Mouse (Mus musculus): Measurements from ENCODE around the gene Patz1. TPM values are rescaled to one million over a fixed set of nuclear protein-coding genes. Genes with fewer than 3 reads are reported as not detected.
A peak's percentile ranks its signal among the peaks of the same experiment; 100 is the strongest.

Gene Patz1
- polyA plus RNA-seq, 1 experiment from 2014 or later, result 51.1 TPM

DNA sequence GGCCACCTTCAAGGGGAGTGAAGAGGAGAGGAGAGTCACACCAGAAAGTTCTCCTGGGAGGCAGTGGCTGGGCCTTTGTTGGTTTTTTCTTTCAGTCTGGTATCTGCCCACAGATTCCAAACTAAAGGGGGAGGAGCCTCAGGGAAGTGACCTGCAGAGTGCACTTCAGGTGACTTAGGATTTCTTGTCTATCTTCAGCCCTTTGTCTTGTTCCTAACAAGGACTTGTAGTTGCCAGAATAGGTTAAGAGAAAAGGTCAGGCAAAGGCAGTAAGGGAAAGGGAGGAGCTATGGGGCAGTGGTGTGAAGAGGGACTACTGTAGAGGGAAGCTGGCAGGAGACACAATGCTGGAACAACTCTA, 59.1 kb downstream of the Patz1 start:
- ATAC-seq (ENCODE audit: insufficient number of reproducible peaks, insufficient read depth, low FRiP score, low read depth), result no peak
- Histone ChIP-seq H3K4me1 (ENCODE audit: control insufficient read depth, insufficient read depth, low read length) (peaks cover 13% of the 10 kb centered on the region), H3K27ac (ENCODE audit: low read length) (peak overlapping the region; percentile 17; the same call in 1 of the 2 replicates), H3K4me2 (replicated peaks; ENCODE audit: low read depth, low read length) (no peak overlapping the region), H3K9me3 (ENCODE audit: control insufficient read depth, low read depth, low read length) (no peaks in the 10 kb centered on the region), H3K36me3 (ENCODE audit: control insufficient read depth, insufficient read depth, low read length) (peaks cover 56% of the 10 kb centered on the region), H3K27me3 (ENCODE audit: control insufficient read depth, insufficient read depth, low read length) (no peaks in the 10 kb centered on the region), H3K9ac (replicated peaks; ENCODE audit: low read depth, low read length) (no peak overlapping the region), H3K4me3 (ENCODE audit: low read depth, low read length) (no peak overlapping the region)

DNA sequence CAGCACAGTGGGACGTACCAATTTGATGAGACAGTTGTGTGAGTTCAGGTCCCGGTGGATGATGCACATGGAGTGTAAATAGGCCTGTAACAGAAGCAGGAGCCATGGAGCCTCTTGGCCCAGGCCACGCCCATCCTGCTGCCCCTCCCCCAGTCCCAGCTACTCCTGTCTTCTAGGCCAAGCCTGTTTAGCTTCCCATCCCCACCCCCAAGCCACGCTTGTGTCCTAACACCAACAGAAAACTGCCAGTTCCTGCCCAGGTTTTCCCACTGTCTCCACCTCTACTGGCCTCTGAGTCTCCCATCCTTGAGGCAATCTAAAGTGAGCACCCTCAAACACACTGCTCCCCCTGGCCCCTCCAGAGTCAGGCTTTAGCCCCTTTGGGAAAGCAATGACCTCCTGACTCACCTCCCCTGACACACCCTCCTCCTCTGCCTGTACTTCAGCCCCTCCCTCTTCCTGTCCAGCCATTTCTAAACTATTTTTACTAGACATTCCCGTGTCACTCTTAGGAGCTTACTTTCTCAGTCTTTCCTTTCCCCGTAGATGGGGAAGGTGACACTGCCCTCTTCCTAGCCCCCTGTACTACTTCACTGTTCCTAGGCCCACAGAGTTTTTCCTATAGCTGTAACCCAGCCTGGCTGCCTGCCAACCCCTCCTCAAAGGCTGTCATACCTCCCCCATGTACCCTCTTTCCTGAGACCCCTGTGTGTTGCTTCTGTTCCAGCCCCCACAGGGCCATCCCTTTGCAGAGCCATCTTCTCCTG, 60.1 kb downstream of the Patz1 start:
- Histone ChIP-seq H3K27me3 (ENCODE audit: control insufficient read depth, insufficient read depth, low read length) (no peaks in the 10 kb centered on the region), H3K36me3 (ENCODE audit: control insufficient read depth, insufficient read depth, low read length) (peaks cover 55% of the 10 kb centered on the region), H3K4me3 (ENCODE audit: low read depth, low read length) (no peak overlapping the region), H3K4me1 (ENCODE audit: control insufficient read depth, insufficient read depth, low read length) (peaks cover 13% of the 10 kb centered on the region), H3K9ac (replicated peaks; ENCODE audit: low read depth, low read length) (no peak overlapping the region), H3K9me3 (ENCODE audit: control insufficient read depth, low read depth, low read length) (no peaks in the 10 kb centered on the region), H3K4me2 (replicated peaks; ENCODE audit: low read depth, low read length) (no peak overlapping the region), H3K27ac (ENCODE audit: low read length) (peak overlapping the region; percentile 17; the same call in 1 of the 2 replicates)
- ATAC-seq (ENCODE audit: insufficient number of reproducible peaks, insufficient read depth, low FRiP score, low read depth), result peak; percentile 38; the same call in 1 of the 2 replicates
- WGBS, result 25% methylated on average over 6 of the region's 6 CpGs

DNA sequence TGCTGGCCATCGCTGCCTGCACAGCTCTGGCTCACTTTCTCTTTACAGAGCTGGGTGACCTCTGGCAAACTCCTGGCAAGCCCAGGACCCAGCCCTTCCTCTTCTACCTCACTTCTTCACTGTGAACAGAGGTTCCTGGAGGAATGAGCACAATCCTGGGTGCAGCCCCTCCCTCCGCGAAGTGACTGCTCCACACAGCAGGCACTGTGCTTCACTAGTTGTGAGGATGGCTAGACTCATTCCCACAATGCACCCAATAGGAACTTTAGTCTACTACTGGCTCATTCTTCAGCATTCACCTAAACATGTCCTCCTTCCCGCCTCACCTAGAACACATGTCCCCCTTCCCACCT, 60.6 kb downstream of the Patz1 start:
- Histone ChIP-seq H3K9ac (replicated peaks; ENCODE audit: low read depth, low read length) (no peak overlapping the region), H3K27ac (ENCODE audit: low read length) (no peak overlapping the region), H3K4me2 (replicated peaks; ENCODE audit: low read depth, low read length) (no peak overlapping the region), H3K27me3 (ENCODE audit: control insufficient read depth, insufficient read depth, low read length) (no peaks in the 10 kb centered on the region), H3K36me3 (ENCODE audit: control insufficient read depth, insufficient read depth, low read length) (peaks cover 50% of the 10 kb centered on the region), H3K9me3 (ENCODE audit: control insufficient read depth, low read depth, low read length) (no peaks in the 10 kb centered on the region), H3K4me3 (ENCODE audit: low read depth, low read length) (no peak overlapping the region), H3K4me1 (ENCODE audit: control insufficient read depth, insufficient read depth, low read length) (peaks cover 13% of the 10 kb centered on the region)
- no peak for ATAC-seq (ENCODE audit: insufficient number of reproducible peaks, insufficient read depth, low FRiP score, low read depth)
- 72% methylated on average over 4 of the region's 4 CpGs for WGBS

DNA sequence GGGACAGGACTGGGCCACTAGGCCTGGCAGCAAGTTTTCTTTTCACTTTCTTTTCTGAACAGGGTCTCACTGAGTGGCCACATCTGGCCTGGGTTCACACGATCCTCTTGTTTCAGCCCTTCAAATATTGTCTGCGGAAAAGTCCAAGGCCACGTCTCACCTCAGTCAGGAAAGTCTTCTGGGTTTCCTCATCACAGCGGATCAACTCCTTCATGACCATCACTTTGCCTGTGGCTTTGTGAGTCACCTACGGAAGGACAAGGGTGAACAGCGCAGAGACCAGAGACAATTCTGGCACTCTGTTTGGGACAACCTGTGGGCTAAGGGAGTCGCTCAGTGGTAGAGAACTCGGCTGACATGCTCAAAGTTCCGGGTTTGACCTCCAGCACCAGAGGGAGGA, 63.5 kb downstream of the Patz1 start:
- no peak overlapping the region for H3K27ac ChIP-seq (ENCODE audit: low read length)
- H3K36me3 ChIP-seq (ENCODE audit: control insufficient read depth, insufficient read depth, low read length), result peaks cover 38% of the 10 kb centered on the region
- no peaks in the 10 kb centered on the region for H3K27me3 ChIP-seq (ENCODE audit: control insufficient read depth, insufficient read depth, low read length)
- H3K9me3 ChIP-seq (ENCODE audit: control insufficient read depth, low read depth, low read length), result no peaks in the 10 kb centered on the region
- no peak overlapping the region for H3K4me3 ChIP-seq (ENCODE audit: low read depth, low read length)
- ATAC-seq (ENCODE audit: insufficient number of reproducible peaks, insufficient read depth, low FRiP score, low read depth), result no peak
- no peak overlapping the region for H3K4me2 ChIP-seq (replicated peaks; ENCODE audit: low read depth, low read length)
- 92% methylated on average over 9 of the region's 9 CpGs for WGBS
- H3K4me1 ChIP-seq (ENCODE audit: control insufficient read depth, insufficient read depth, low read length), result peaks cover 13% of the 10 kb centered on the region
- H3K9ac ChIP-seq (replicated peaks; ENCODE audit: low read depth, low read length), result no peak overlapping the region

DNA sequence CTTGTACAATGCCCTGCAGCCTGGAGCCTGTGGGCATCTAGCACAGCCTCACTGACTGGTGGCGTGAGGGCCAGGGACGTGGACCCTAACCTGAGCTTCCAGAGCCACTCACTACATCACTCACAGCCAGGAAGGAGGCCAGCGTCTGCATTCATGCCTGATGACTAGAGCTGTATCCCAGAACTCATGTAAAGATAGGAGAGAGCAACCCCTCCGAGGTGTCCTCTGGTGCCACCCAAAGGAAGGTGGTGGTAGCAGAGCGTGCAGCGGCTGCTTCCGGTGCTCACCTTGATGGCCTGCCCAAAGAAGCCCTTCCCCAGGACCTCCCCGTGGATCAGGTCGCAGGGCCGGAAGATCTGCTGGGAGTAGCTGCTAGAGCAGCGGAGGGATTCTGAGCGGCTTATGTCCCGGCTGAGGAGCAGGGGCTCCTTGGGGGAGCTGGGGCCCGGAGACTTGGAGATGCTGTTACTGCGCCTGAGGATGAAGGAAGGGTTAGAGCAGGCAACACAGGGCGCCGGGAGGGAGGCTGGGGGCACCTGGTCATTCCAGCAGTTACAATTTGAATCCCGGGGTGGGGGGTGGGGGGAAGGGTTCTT, 64.4 kb downstream of the Patz1 start:
- H3K27ac ChIP-seq (ENCODE audit: low read length), result no peak overlapping the region
- no peaks in the 10 kb centered on the region for H3K27me3 ChIP-seq (ENCODE audit: control insufficient read depth, insufficient read depth, low read length)
- H3K4me2 ChIP-seq (replicated peaks; ENCODE audit: low read depth, low read length), result no peak overlapping the region
- no peak overlapping the region for H3K9ac ChIP-seq (replicated peaks; ENCODE audit: low read depth, low read length)
- H3K36me3 ChIP-seq (ENCODE audit: control insufficient read depth, insufficient read depth, low read length), result peaks cover 38% of the 10 kb centered on the region
- no peak for ATAC-seq (ENCODE audit: insufficient number of reproducible peaks, insufficient read depth, low FRiP score, low read depth)
- H3K9me3 ChIP-seq (ENCODE audit: control insufficient read depth, low read depth, low read length), result no peaks in the 10 kb centered on the region
- H3K4me3 ChIP-seq (ENCODE audit: low read depth, low read length), result no peak overlapping the region
- peaks cover 12% of the 10 kb centered on the region; the same call in 1 of the 2 replicates for H3K4me1 ChIP-seq (ENCODE audit: control insufficient read depth, insufficient read depth, low read length)
- WGBS, result 56% methylated on average over 18 of the region's 18 CpGs

Other genes starting within 250 kb of the Patz1 start
- 12.5 and 14.6 TPM in 2 replicates for gene Sfi1, start 95.4 kb upstream of the Patz1 start, polyA plus RNA-seq (2014; fragmentation: Nextera tagmentation; extraction: Ambion mirVana)
- 59.5 and 62.7 TPM in 2 replicates for gene Eif4enif1, start 86.5 kb upstream of the Patz1 start, polyA plus RNA-seq (2014; fragmentation: Nextera tagmentation; extraction: Ambion mirVana)
- gene Drg1, start 22.5 kb upstream of the Patz1 start, polyA plus RNA-seq (2014; fragmentation: Nextera tagmentation; extraction: Ambion mirVana), result 200 and 211 TPM in 2 replicates
- 11.4 and 14.1 TPM in 2 replicates for gene Pik3ip1, start 41.5 kb downstream of the Patz1 start, polyA plus RNA-seq (2014; fragmentation: Nextera tagmentation; extraction: Ambion mirVana)
- 90.3 and 95.8 TPM in 2 replicates for gene Limk2, start 120.3 kb downstream of the Patz1 start, polyA plus RNA-seq (2014; fragmentation: Nextera tagmentation; extraction: Ambion mirVana)
- 34.2 and 34.8 TPM in 2 replicates for gene Rnf185, start 163.5 kb downstream of the Patz1 start, polyA plus RNA-seq (2014; fragmentation: Nextera tagmentation; extraction: Ambion mirVana)
- 0.17 and 0.52 TPM in 2 replicates for gene Pla2g3, start 199.4 kb downstream of the Patz1 start, polyA plus RNA-seq (2014; fragmentation: Nextera tagmentation; extraction: Ambion mirVana)
- 1.2 and 2.0 TPM in 2 replicates for gene Inpp5j, start 215.9 kb downstream of the Patz1 start, polyA plus RNA-seq (2014; fragmentation: Nextera tagmentation; extraction: Ambion mirVana)
- gene Selenom, start 225.8 kb downstream of the Patz1 start, polyA plus RNA-seq (2014; fragmentation: Nextera tagmentation; extraction: Ambion mirVana), result 154 and 160 TPM in 2 replicates

Data from stomach, embryonic 14.5 days (tissue).